Mouse (Mus musculus): ENCODE measurements at regions not wholly inside any gene's neighbourhood (a gene's known extent, or its start where the extent isn't known, plus 50 kb on each side); places are given as distances from the start of the nearest gene placed in this dataset.

GRCm38 (mm10) chr8:87019795-87020194 is 134.7 kb upstream of the N4bp1 start:
- Histone ChIP-seq H3K27me3 (ENCODE audit: control insufficient read depth, insufficient read depth, low read length, poor library complexity, severe bottlenecking) (no peaks in the 10 kb centered on the region), H3K36me3 (ENCODE audit: control insufficient read depth, insufficient read depth, low read length, poor library complexity, severe bottlenecking) (no peaks in the 10 kb centered on the region)
- no peak for DNase-seq (ENCODE audit: low read depth, low spot score)

- Histone ChIP-seq H3K27me3 (ENCODE audit: control insufficient read depth, insufficient read depth, low read length, poor library complexity, severe bottlenecking) (no peaks in the 10 kb centered on the region), H3K36me3 (ENCODE audit: control insufficient read depth, insufficient read depth, low read length, poor library complexity, severe bottlenecking) (no peaks in the 10 kb centered on the region)
- DNase-seq (ENCODE audit: low read depth, low spot score): no peak
These were observed 90.5 kb upstream of the N4bp1 start for GRCm38 (mm10) chr8:86975546-86975945.

DNA sequence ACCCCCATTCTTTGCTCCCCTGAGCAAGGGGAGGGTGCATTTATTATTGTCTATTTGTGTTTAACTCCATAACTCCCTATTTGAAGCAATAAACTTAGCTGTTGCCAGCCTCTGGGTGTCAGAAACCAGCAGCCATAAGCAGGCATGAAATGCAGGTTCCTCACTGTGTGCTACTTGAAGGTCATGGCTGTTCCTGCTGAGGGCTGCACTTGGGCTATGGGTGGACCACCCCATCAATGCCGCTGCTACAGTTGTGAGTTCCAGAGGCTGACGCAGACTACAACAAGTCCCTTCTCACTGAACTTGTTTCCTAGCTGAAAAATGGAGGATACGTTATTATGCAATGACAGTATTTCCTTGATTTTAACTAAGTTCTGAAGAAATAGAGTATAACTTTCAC is 86.7 kb upstream of the N4bp1 start:
- DNase-seq (ENCODE audit: low read depth, low spot score): no peak
- no peaks in the 10 kb centered on the region for H3K36me3 ChIP-seq (ENCODE audit: control insufficient read depth, insufficient read depth, low read length, poor library complexity, severe bottlenecking)
- H3K27me3 ChIP-seq (ENCODE audit: control insufficient read depth, insufficient read depth, low read length, poor library complexity, severe bottlenecking): no peaks in the 10 kb centered on the region

- Histone ChIP-seq H3K27me3 (ENCODE audit: control insufficient read depth, insufficient read depth, low read length, poor library complexity, severe bottlenecking) (no peaks in the 10 kb centered on the region), H3K36me3 (ENCODE audit: control insufficient read depth, insufficient read depth, low read length, poor library complexity, severe bottlenecking) (no peaks in the 10 kb centered on the region)
- DNase-seq (ENCODE audit: low read depth, low spot score): no peak
These were observed 84.0 kb upstream of the N4bp1 start for GRCm38 (mm10) chr8:86969051-86969450.

DNA sequence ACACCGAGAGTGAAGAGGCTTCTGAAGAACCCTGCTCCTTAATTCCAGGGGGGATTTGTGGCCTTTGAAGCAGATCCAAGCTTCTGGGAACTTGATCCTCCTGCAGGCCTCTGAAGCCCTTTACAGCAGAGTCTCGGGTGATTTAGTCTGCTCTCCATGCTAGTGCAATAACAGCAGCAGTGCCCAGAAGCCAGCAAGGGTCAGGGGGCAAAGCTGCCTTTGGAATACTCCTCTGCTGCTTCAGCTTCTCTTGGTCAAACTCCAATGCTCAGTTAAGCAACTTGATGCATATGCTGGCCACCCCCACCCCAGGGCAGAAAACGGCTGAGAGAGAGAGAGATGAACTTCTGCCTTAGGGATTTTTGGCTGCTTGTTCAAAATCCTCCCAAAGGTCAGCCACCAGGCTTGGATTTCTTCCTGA is 82.8 kb upstream of the N4bp1 start:
- DNase-seq (ENCODE audit: low read depth, low spot score): no peak
- Histone ChIP-seq H3K27me3 (ENCODE audit: control insufficient read depth, insufficient read depth, low read length, poor library complexity, severe bottlenecking) (no peaks in the 10 kb centered on the region), H3K36me3 (ENCODE audit: control insufficient read depth, insufficient read depth, low read length, poor library complexity, severe bottlenecking) (no peaks in the 10 kb centered on the region)

DNA sequence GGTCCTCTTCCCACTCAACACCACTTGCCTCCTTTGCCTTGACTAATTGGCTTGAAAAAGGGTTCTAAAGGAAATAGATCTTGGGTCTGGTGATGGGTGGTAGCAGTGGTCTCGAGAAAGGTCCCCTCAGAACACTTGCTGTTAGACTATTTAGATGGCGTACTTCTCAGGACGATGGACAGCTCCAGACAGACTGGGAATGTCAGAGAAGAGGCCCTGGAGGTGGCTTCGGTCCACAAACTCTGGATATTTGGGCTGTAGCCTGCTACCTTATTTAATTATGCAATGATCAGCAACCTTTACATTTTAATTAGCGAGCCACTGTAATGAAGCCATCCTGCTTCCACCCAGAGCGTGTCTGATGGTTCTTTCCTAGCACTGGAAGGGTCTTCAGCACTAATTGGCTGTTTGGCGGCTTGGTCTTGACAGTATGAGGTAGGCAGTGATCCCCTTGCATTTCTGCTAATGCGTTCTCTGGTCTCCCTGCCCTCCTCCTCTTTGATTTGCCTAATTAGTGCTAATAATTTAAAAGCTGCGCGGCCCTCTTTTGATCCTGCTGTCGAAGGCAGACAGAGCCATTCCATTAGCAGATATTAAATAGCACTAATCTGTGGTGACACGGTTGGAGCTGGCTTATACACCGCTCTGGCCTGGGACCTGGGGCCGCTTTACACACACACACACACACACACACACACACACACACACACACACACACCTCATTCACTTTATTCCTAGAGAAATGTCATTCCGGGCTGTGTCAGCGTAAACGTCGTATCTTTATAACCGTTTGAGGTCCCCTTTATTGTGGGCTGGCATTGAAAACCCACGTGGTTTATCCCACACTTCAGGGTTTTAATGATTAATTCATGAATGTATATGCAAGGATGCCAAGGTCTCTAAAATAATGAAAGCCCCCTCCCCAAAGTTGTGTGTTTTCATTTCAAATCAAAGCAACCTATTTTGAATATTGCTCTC is 76.4 kb upstream of the N4bp1 start:
- DNase-seq (ENCODE audit: low read depth, low spot score): no peak
- Histone ChIP-seq H3K36me3 (ENCODE audit: control insufficient read depth, insufficient read depth, low read length, poor library complexity, severe bottlenecking) (no peaks in the 10 kb centered on the region), H3K27me3 (ENCODE audit: control insufficient read depth, insufficient read depth, low read length, poor library complexity, severe bottlenecking) (no peaks in the 10 kb centered on the region)
